Mouse (Mus musculus) liver, adult 2 months (tissue): Measurements from ENCODE around the gene Ppef2.

Experiments used
- CTCF ChIP-seq: fragments of 200-500 bp; IDR thresholded peaks from 2 replicates; pipeline ENCODE4 v1.5.1; 2011; ENCODE audit warnings: low read depth, low read length, control low read depth
- POLR2A ChIP-seq: fragments of 200-500 bp; IDR thresholded peaks from 2 replicates; pipeline ENCODE4 v1.6.1; 2011; ENCODE audit warnings: low read length, control low read depth; ENCODE audit not compliant: insufficient read depth; ENCODE audit errors: extremely low read depth

DNA sequence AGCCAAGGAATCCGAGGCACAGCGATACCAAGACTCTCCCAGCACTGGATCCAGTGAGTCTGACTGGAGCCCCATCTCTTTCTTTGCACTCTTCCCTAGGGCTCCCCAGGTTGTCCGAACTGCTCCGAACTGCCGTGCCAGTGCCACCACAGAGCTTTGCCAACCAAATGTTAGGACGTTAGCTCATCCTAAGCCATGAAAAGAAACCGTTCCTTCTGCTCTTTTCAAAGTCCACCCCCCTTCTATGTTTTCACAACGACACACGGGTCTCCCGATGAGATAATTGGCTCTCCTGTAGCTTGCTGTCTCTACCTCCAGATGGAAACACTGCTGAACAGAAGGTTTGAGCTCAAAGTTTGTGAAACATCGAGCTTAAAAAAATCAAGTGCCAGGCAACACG, 15.3 kb downstream of the Ppef2 start:
- TF ChIP-seq CTCF (no peak), POLR2A (no peak)
